Mouse (Mus musculus): ENCODE measurements around the gene Camk1g. TPM values are rescaled to one million over a fixed set of nuclear protein-coding genes. Genes with fewer than 3 reads are reported as not detected.

The Camk1g gene
- 10 to 100 TPM; 36.4 to 39.0 TPM for total RNA-seq (2021)

DNA sequence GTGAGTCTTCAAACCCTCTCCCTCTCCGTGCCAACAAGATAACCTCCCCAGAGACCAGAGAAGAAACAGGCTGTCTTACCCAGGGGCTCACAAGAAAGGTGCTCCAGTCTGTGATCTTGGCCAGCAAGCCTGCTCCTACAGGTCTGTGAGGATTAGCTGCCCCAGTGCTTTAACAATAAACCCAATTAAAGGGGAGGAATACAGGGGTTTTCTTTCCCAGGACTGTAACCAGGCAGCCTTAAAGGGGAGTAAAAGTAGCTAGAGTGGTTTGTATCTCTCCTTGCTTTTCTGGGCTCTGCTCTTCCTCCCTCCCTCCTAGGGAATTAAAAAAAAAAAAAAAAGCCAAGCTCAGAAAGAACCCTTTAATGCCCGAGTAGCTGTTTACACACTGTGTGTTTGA lies at the start of gene Camk1g:
TSS of gene Camk1g (minus strand) at position 203 of the 400 bp plus-strand sequence.
- intact Hi-C loops (cut with DNase I), result no loop called here
- DNase-seq, result no peak

GRCm38 (mm10) chr1:193419168-193419567 lies 49.1 kb upstream of the Camk1g start:
- DNase-seq, result no peak
- intact Hi-C loops (cut with DNase I), result no loop called here

- no peak for DNase-seq
Measured at GRCm38 (mm10) chr1:193418656-193419055, 48.6 kb upstream of the Camk1g start.

GRCm38 (mm10) chr1:193414067-193414466 lies 44.0 kb upstream of the Camk1g start:
- no peak for DNase-seq
- intact Hi-C loops (cut with DNase I), result no loop called here

More at GRCm38 (mm10) chr1:193418656-193419055, 48.6 kb upstream of the Camk1g start:
- intact Hi-C loops (cut with DNase I), result no loop called here

DNA sequence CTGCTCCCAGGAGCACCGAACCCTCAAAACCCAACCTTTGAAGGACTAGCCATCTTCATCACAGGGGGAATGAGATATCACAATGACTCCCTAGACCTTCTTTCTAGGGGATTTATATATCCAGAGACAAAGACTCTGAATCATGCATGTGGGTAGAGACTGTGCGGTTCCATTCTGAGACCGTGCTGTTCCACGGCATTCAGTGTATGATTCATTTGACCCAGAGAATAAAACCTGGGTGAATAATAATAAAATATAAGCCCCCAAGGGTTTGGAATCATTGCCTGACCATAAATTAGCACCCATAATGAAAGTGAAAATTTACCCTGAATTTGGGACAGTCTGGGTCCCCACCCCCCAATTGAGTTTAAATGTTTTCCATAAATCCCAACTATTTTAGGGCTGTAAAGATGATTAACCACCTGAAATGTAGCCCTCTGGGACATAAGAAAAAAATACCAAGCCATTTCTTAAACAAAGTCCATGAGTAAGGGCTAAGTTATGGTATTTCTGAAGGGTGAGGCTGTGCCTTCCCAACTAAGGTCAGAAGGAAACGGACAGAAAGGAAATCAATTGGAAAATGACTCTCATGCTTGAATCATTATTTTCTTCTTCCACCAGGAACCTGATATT lies 43.4 kb upstream of the Camk1g start:
- DNase-seq, result no peak
- intact Hi-C loops (cut with DNase I), result no loop called here

DNA sequence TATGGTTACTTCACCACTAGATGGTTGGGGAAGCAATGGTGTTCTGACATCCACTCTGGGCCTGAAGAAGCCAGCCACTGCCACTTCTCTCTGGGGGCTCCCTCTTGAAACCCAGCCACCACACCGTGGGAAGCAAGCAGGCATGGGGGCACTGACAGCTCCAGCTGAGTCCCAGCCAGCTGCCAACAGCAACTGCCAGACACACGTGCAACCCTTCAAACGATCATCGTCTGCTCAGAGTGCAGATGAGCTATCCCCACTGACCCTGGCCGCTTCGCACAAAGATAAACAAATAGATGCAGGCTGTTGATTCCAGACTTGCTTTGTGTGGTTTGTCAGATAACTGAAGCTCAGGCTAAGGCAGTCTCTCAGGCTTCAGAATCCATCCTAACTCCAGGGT lies 37.4 kb upstream of the Camk1g start:
- DNase-seq, result peak; percentile 45
- intact Hi-C loops (cut with DNase I), result no loop called here

DNA sequence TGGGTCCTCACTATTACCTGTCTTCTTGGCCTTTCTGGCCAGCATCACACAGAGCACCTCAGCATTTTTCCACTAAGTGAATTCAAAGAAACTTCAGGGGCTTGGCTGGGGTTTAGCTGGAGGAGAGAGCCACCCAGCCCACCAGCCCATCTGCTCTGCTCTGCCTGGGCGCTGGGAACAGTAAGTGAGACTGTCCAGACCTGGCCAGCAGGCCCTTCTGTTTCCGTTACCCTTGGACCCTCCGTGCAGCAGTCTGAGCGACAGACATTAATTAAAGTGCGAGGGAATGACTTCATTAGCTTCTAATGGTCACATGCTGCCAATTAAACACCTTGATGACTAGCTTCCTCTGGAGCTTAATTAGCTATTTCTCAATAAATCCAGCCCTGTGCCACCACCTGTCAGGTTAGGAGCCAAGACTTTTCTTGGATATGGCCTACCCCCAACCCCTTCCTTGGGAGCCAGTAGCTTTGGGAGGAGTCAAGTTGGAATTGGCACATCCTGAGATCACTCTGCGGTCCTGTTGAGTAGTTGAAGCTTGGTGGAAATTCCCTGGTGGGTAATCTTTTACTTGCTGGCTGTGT lies 36.1 kb upstream of the Camk1g start:
- intact Hi-C loops (cut with DNase I), result no loop called here

GRCm38 (mm10) chr1:193401695-193402094 lies 31.6 kb upstream of the Camk1g start:
- peak; percentile 62 for DNase-seq
- intact Hi-C loops (cut with DNase I), result no loop called here

More for the DNA sequence above, 36.1 kb upstream of the Camk1g start:
- peak; percentile 59 for DNase-seq

DNA sequence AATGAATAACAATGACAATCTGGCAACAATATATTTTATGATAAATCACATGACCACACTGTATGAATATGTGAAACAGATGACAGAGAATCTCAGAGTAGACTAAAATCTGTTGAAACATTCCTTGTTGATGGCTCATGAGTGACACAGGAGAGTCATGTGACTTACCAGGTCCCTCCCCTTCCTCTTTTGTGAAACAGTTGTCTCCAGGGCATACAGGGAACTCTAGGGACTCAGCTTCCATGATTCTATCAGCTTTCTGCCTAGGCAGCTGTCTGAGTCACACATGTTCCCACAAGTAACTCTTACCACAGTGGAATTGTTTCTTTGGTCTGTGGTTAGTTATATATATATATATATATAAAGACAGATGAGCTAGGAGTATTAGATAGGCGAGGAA lies 30.2 kb upstream of the Camk1g start:
- DNase-seq, result no peak
- intact Hi-C loops (cut with DNase I), result no loop called here

GRCm38 (mm10) chr1:193398728-193399437 lies 28.8 kb upstream of the Camk1g start:
- no peak for DNase-seq
- intact Hi-C loops (cut with DNase I), result no loop called here

DNA sequence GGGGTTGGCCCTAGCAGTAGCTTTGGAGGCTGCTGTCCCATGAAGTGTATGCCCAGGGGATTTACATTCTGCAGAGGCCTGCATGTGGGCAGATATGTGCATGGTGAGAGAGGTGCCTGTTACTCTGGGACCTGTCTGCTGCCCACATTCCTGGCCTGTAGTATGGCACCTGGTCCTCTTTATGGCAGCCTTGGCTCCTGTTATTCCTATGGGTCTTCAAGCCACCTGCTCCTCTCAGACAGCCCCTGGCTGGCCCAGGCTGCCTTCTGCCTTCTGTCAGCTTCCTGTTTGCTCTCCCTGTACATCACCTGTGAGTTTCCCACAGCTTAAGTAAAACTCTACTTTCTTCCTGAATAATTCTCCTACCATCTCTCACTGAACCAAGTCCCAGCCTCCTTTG lies 27.0 kb upstream of the Camk1g start:
- DNase-seq, result peak; percentile 39
- intact Hi-C loops (cut with DNase I), result no loop called here

GRCm38 (mm10) chr1:193392266-193392665 lies 22.2 kb upstream of the Camk1g start:
- intact Hi-C loops (cut with DNase I), result no loop called here
- DNase-seq, result no peak

DNA sequence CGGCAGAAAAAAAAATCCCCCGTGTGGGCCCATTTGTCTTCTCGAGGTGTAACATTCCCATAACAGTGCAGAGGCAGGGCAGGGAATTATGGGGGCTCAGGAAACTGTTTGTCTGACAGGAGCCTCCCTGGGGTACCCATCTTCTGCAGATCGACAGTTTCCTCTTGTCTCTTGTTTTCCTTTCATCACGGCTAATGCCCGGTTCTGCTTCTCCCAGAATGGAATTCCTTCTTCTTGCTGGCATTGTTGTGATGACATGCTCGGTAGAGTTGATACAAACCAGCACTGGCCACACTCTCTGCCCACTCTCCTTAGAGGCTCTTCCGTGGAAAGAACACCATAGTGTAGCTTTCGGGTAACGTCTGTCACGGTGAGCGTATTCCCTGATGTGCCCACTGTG lies 19.9 kb upstream of the Camk1g start:
- intact Hi-C loops (cut with DNase I), result no loop called here
- DNase-seq, result no peak

GRCm38 (mm10) chr1:193389505-193389904 lies 19.4 kb upstream of the Camk1g start:
- peak; percentile 65 for DNase-seq
- intact Hi-C loops (cut with DNase I), result loop anchor here (10.0 kb wide), 2 partner anchors 1225 to 1575 kb away; partner anchors contain the start of gene Plxna2

- intact Hi-C loops (cut with DNase I), result loop anchor here (10.0 kb wide), 2 partner anchors 1228 to 1578 kb away; partner anchors contain the start of gene Plxna2
- peak; percentile 53 for DNase-seq
Measured at GRCm38 (mm10) chr1:193387241-193387640, 17.1 kb upstream of the Camk1g start.

DNA sequence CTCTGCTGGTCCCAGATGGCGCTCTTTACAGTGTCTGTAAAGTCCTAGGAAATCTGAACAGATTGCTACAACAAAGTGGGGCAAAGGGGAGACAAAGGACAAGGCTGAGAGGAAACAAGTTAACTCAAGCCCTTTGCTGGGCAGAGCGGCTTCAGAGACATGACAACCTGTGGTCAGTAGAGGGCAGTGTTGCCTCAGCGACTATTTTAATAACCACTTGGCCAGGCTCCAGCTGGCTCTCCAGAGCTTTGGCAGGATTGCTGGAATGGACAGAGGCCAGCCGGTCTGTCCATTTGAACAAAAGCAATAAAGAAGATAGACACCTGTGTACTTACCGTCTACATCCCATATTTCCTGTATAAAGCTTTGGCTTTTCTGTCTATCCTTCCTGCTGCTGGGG lies 16.0 kb upstream of the Camk1g start:
- intact Hi-C loops (cut with DNase I), result loop anchor here (10.0 kb wide), 2 partner anchors 1229 to 1579 kb away; partner anchors contain the start of gene Plxna2
- DNase-seq, result peak; percentile 93

DNA sequence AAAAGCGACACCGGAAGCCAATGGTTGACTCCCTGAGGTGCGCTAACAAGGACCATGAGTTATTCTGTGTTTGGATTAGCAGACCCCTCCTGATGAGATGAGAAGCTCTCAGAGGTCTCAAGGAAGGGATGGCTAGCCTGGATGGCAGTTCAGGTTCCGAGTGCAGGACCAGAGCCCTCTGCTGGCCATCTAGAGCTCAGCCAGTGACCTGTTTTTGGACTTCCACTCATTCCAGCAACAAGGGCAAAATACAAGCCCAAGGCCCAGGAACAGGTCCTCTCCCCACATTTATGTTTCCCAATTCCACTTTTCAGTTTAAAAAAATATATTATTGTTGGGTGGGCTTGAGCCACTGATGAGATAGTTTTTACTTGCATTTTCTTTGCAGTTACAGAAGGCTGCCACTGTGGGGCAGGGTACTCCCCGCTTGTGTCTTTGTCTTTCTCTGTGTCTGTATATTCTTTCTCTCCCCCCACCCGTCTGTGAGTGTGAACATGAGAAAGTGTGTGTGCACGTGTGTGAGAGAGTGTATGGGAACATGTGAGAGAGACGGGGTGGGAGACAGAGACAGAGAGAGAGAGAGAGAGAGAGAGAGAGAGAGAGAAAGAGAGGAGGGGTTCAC lies 12.9 kb upstream of the Camk1g start:
- DNase-seq, result peak; percentile 50
- intact Hi-C loops (cut with DNase I), result loop anchor here (10.0 kb wide), 2 partner anchors 1232 to 1582 kb away; partner anchors contain the start of gene Plxna2

- no peak for DNase-seq
- intact Hi-C loops (cut with DNase I), result loop anchor here (10.0 kb wide), 2 partner anchors 1232 to 1582 kb away; partner anchors contain the start of gene Plxna2
Measured at GRCm38 (mm10) chr1:193382435-193382834, 12.3 kb upstream of the Camk1g start.

DNA sequence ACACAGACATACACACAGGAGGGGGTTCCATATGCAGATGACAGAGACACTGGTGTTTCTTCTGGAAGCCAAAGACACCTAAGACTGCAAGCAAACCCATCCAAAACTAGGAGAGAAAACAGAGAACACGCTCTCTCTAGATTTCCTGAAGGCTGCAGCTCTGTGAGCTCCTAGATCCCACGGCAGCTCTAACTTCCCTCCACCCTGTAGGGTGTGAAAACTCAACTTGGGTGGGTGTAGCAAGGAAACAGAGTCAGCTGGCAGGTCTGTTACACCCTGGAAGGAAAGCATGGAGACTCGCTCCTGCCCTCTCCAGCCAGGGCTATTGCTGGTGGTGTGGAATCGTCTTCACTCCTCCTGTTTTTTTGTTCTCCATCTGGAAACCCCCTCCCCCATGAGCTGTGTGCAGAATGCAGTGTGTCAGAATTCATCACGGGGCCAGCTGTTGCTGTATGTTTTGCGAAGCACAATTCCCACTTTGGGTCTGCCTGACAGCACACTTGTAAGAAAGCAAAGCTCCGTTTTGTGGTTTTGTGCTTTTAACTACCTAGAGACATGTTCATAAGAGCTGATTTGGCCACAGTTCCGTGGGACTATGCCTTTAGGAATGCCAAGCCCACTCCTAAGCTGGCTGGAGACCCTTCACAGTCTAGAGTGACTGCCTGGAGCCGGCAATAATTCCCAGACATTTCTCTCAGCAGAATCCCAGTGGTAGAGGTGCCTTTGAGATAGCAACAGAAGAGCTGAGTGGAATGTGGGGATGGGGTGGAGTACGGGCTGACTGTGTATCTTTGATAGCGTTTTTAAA lies 11.7 kb upstream of the Camk1g start:
- DNase-seq, result no peak
- intact Hi-C loops (cut with DNase I), result loop anchor here (10.0 kb wide), 2 partner anchors 1233 to 1583 kb away; partner anchors contain the start of gene Plxna2

DNA sequence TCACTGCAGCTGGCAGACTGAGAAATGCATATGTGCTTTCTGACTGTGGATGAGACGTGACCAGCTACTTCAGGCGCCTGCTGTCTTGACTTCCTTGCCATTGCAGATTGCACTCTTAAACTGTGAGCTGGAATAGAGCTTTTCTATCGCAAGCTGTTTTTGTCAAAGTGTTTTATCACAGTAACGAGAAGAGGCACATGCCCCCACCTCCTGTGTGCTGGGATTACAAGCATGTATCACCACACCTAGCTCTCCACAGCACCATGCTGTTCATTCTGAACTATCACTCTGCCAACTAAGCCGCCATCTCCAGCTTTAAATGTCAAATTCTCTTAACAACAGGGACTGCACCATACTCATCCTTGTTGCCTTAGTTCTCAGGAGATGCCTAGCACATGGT lies 10.8 kb upstream of the Camk1g start:
- intact Hi-C loops (cut with DNase I), result loop anchor here (10.0 kb wide), 2 partner anchors 1234 to 1584 kb away; partner anchors contain the start of gene Plxna2
- DNase-seq, result no peak
